Comparison of ENCODE assay signal across 8 mouse cellular contexts in the genomic region with DNA sequence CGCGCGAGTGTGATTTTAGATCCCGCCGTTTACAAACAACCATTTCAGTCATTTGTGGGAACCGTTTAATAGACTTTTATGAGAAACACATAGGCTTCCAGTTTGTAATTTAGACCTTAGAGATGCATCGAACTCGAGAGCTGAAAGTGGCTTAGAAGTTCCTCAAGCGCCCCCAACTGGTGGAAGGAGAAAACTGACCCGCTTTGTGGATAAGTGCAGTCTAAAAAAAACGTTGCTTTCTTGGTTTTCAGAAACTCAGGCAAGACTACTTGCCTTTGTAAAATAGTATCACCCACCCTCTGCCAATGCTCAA. TPM values are rescaled to one million over a fixed set of nuclear protein-coding genes. Genes with fewer than 3 reads are reported as not detected.
DNase-seq lines count a peak whose midpoint lies in the region; ATAC-seq lines count a peak whose summit lies in the region.

No protein-coding gene starts in this region.

- H3K27me3 ChIP-seq in intestine, embryonic 15.5 days (replicated peaks), result no peaks in the 10 kb centered on the region; the same call in 1 of the 2 replicates

- no peaks in the 10 kb centered on the region for H3K9me3 ChIP-seq in intestine, embryonic 15.5 days

- intact Hi-C loops in left cerebral cortex, postnatal 36 days (cut with DNase I), result loop anchor here (1.0 to 10.0 kb wide), 6 partner anchors 87 to 1874 kb away; a partner anchor contains a TSS

- peak overlapping the region; percentile 62 for H3K4me2 ChIP-seq in intestine, embryonic 15.5 days (replicated peaks)

- WGBS in intestine, embryonic 15.5 days, result 3% methylated on average over 11 of the region's 11 CpGs

- no peak for ATAC-seq in cerebellum, adult (ENCODE audit: insufficient number of reproducible peaks, low FRiP score, low TSS enrichment)
- peak; percentile 58 for ATAC-seq in common myeloid progenitor, adult 5-6 weeks (replicated peaks; ENCODE audit: low read depth, poor library complexity, severe bottlenecking)
- no peak for ATAC-seq in intestine, embryonic 15.5 days

- DNase-seq in cerebellum, adult 11 months, result peak; percentile 12
- peak; percentile 56 for DNase-seq in gastrocnemius, postnatal 10 days
- peak; percentile 43 to 67 for DNase-seq in left cerebral cortex, postnatal 36 days (ENCODE audit: low spot score in 2 of 2)
- DNase-seq in mesoderm, embryonic 11.5 days (ENCODE audit: low read depth, low spot score), result peak; percentile 83
- peak; percentile 44 for DNase-seq in spleen, adult 12 weeks (ENCODE audit: low spot score)

- H3K4me1 ChIP-seq in intestine, embryonic 15.5 days (replicated peaks), result peaks cover 24% of the 10 kb centered on the region

- no peak overlapping the region for H3K27ac ChIP-seq in intestine, embryonic 15.5 days

- H3K9ac ChIP-seq in intestine, embryonic 15.5 days, result no peak overlapping the region

- peak overlapping the region; percentile 14 for H3K4me3 ChIP-seq in intestine, embryonic 15.5 days (replicated peaks)

- no peaks in the 10 kb centered on the region for H3K36me3 ChIP-seq in intestine, embryonic 15.5 days

RNA-seq across cellular contexts. Expression of a gene that starts 0.9 kb away (rescaled TPM):
- total RNA-seq in common myeloid progenitor, adult 5-6 weeks (2017), result not detected in 2 replicates
- total RNA-seq in gastrocnemius, postnatal 10 days (2021), result 10 to 100 TPM; 10.6 to 12.6 TPM
- 15.6 and 18.8 TPM in 2 replicates for polyA plus RNA-seq in intestine, embryonic 15.5 days (2015; fragmentation: Nextera tagmentation; extraction: Ambion mirVana)
- under 1 TPM; 0.25 to 0.59 TPM for total RNA-seq in left cerebral cortex, postnatal 36 days (2021)

Comparison
In these comparisons a context has a peak if more than half of its experiments do, and no peak if none do; other contexts are left out.
1. DNase-seq: peak in every context shown above with its lines; median percentile 83 in mesoderm, embryonic 11.5 days; 56 in gastrocnemius, postnatal 10 days; 55 in left cerebral cortex, postnatal 36 days; 44 in spleen, adult 12 weeks; 12 in cerebellum, adult 11 months.
2. RNA of a gene that starts 0.9 kb away (total RNA-seq): 10.6 to 12.6 TPM in gastrocnemius, postnatal 10 days; 0.25 to 0.59 TPM in left cerebral cortex, postnatal 36 days and not detected in common myeloid progenitor, adult 5-6 weeks; every median in the first group is over 4 times any median in the second.